Mouse (Mus musculus) ZHBTc4 (cell line): ENCODE measurements around the gene Tcaim.
A peak's percentile ranks its signal among the peaks of the same experiment; 100 is the strongest.
"Not testable (repeated sequence)": the region's sequence is repeated elsewhere in the genome, so short reads cannot be mapped to it uniquely, and the experiment has no call there.

ENCODE experiments used
- DNase-seq: peaks from one replicate; pipeline ENCODE4 v3.0.0-alpha.2; 2011; ENCODE audit warnings: low read depth, low spot score

Tcaim gene

DNA sequence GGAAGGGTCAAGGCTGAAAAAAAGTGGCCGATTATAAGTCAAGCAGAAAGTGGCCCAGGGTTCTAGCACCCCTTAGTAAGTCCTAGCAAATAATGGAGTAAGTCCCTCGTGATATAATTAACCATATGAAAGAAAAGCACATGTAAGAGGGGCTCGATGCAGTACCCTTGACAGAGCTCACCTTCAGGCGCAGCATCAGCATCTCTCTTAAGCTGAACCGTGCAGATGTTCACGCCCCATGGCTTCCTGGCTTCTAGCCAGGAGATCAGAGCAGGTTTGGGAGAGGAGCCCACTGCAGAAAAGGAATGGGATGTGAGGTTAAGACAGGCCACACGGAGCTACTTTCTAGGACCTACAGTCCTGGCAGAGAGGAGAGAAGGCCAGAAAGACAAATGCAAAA is 49.2 kb downstream of the Tcaim start:
- no peak for DNase-seq

DNA sequence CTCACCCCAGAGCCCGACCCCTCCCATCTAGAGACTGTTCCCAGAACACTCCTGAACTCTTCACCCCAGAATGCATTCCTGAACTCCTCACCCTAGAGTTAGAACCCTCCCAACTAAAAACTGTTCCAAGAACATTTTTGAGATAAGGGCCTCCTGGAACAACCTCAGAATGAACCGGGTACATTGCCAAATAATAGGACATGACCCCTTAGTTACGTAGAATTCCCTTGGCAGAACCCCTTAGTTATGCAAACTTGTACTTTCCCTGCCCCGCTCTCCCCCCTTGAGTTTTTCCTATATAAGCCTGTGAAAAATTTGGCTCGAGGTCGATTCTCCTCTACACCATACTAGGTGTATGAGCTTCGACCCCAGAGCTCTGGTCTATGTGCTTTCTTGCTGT is 49.8 kb downstream of the Tcaim start:
- DNase-seq, result not testable (repeated sequence)

DNA sequence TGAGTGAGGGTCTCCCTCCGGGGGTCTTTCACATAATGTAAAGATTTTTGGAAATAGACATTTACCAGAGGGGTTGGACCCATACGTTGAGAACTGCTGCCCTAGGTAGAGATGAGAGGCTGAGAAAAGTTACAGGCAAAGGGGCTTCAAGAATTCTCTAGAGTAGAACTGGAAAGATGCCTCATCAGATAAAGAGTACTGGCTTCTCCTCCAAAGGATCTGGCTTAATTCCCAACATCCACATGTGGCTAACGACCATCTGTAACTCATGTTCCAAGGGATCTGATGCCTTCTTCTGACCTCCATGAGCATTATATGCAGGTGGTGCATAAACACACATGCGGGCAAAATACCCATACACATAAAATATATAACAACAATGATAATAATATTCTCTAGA is 50.3 kb downstream of the Tcaim start:
- DNase-seq, result no peak

DNA sequence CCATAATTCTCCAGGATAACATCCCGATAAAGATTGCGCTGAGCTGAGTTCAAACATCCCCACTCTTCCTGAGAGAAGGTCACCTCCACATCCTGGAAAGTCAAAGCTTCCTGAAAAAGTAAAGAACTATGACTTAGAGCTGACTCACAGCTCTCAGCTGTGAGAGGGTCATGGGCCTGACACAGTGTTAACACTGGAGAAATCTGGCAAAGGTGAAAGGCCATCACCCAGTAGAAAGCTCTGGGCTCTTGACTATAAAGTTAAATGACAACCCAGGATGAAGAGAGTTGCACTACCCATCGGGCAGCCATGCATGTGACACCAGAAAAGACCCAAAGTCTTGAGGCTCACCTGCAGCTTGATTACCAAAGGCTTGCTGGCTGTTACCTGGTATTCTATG is 51.4 kb downstream of the Tcaim start:
- no peak for DNase-seq

DNA sequence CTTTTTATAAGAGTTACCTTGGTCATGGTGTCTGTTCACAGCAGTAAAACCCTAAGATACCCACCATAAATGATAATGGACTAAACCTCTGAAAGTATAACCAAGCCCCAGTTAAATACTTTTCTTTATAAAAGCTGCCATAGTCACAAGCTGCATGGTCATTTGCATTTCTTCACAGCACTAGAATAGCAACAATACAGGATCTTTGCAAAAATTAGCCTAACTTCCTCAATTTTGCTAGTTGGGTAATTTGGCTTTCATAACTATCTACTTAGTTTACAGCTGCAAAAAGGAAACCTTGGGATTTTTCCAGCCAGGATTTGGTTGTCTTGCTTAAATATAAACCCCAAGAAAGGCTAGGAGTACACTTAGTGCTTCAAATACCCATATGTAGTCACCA is 55.4 kb downstream of the Tcaim start:
- DNase-seq, result no peak

DNA sequence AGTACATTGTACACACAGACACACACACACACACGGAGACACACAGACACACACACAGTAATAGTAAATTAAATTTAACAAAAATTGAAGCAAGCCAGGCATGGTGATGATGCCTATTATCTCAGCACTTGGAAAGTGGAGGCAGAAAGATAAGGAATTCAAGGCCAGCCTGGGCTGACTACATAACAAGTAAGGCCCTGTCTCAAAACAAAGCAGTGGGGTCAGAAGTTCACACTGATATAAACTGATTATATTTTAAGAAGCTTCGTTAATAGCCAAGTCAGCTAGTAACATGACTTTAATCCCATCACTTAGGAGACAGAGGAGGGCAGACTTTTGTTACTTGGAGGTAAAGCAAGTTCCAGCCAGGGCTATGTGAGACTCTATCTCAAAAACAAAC is 58.4 kb downstream of the Tcaim start:
- DNase-seq, result no peak

DNA sequence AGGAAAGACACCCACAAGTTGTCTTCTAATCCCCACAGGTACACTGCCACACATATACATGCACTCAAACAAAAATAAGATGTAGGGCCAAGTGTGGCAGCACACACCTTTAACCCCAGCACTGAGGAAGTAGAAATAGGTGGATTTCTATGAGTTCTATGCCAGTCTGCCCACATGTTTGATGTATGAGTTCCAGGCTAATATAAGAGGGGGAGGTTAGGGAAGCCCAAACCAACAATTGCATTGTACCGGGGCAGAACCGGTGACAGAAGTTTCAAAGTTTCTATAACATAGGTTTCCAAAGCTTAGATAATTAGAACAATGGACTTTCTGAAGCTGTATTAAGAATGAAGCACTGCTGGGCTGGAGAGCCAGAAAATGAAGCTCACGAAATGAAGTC is 59.5 kb downstream of the Tcaim start:
- DNase-seq, result no peak

DNA sequence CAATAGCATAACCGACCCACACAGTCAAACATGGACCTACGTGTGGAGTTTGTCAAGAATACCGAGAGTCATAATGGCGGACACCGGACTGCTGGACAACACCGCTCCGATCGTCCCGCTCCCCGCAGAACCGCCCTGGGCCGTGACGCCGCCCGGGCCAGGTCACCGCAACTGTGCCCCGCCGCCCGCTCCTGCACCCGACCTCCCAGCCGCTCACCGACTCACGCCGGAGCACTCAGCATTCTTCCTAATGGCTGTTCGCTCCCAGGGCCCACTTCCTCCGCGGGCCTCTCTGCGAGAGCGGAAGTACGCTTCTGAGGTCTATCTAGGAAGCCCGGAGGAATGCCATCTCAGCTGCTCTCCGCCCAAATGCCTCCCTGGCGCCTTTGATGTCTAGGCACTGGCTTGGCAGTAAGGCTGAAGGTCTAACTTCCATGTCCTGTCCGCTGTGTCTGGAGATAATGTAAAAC is 60.4 kb downstream of the Tcaim start, which contains the start of gene Zfp445:
Gene Zfp445, minus strand, starts transcription at position 310 of the 470 bp plus-strand sequence.
- peak; percentile 92 for DNase-seq

DNA sequence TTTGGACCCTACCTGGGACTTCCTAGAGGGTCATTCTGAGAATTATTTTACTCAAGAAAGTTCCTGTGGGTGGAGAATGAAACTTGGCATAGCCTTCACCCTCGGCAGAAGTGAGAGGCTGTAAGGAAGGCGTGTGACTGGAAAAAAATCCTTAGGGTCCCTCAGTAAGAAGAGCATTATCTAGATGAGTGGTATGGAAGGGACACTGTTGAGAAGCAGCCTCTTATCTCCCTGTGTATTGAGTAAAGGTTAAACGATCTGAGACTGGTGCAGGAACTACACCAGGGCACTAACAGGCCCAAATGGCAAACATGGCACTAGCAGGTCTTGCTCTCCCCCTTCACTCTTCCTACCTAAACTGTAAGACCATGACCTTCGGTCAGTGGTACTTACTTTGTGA is 60.9 kb downstream of the Tcaim start:
- no peak for DNase-seq

DNA sequence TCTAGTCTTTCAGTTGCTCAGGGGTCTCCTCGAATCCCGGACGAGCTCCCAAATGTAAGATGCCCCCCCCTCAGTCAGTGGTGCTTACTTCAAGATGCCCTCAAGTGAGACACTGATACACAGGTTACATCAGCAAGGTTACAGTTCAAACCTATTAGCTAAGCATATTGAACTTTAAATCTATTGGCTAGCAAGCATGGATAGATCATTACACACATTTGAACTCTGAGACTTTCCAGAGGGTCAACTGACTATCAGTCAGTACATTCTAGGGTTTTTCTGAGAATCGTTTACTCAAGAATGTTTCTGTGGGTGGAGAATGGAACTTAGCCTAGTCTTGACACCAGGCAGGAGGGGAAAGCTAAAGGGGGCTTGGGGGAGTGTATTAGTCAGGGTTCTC is 67.3 kb downstream of the Tcaim start:
- no peak for DNase-seq

DNA sequence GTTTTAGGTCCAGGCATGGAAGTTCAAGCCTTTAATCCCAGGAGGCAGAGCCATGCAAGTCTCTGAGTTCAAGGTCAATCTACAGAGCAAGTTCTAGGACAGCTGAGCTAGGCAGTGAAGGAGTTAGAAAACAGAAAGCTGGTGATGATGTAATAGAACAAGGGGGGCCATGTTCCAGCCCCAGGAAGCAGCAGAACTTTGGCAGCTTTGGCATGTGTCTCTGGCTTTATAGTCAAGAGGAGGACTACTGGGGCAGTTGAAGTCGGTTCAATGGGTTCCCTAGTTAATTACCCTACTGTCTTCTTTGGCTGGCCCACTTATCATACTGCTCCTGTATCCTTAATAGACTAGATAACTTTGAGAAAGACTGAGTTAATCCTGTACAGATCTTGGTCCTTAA is 69.3 kb downstream of the Tcaim start:
- no peak for DNase-seq

DNA sequence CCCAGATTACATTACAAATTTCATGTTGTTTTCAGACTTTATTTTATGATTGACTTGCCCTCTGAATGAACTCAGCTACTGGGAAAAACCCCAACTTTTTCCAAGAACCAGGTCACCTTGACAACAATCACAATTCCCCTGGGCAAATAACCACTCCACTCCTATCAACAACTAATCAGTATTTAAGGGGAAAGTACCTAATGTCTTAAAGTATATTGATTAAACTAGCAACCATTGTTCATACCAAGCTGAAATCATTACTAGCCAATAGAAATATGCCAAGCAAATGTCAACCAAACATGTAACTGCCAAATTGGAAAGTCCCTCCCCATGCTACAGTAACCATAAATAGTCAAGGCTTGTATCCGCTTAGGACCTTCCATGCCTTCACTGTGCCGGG is 69.8 kb downstream of the Tcaim start:
- no peak for DNase-seq

DNA sequence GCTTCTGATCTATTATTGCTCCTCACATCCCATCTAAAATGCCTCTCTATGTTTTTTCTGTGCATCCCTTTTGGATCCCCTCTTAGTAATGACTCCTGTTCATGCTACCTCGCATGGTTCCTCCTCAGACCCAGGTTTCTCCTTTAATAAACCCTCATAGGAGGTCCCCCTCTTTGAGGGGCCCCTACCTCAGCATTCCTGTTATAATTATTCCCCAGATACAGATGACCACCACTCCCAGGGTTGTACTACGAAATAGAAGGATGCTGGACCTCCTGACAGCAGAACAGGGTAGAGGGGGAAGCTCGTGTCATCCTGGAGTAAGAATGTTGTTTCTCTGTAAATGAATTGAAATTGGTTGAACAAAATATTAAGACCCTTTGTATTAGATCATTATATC is 80.0 kb downstream of the Tcaim start, which contains the start of gene Zkscan7:
Gene Zkscan7, plus strand, starts transcription at position 301 of the 400 bp plus-strand sequence.
- no peak for DNase-seq
